Mouse (Mus musculus) urinary bladder, adult 2 months (tissue): ENCODE data around the gene Specc1l. TPM values are rescaled to one million over a fixed set of nuclear protein-coding genes. Genes with fewer than 3 reads are reported as not detected.
"Not testable (repeated sequence)": the region's sequence is repeated elsewhere in the genome, so short reads cannot be mapped to it uniquely, and the experiment has no call there.

Experiments used
- DNase-seq: peaks from one replicate; pipeline ENCODE4 v3.0.0; 2022; ENCODE audit warnings: low spot score
- polyA plus RNA-seq: library from polyadenylated mRNA; depleted of rRNA; stranded (reverse); fragments of >200 nt; gene quantifications from 2 replicates; pipeline ENCODE4 v1.2.3, GENCODE M21; 2012

Specc1l gene
- polyA plus RNA-seq, 1 experiment: 23.5 TPM

DNA sequence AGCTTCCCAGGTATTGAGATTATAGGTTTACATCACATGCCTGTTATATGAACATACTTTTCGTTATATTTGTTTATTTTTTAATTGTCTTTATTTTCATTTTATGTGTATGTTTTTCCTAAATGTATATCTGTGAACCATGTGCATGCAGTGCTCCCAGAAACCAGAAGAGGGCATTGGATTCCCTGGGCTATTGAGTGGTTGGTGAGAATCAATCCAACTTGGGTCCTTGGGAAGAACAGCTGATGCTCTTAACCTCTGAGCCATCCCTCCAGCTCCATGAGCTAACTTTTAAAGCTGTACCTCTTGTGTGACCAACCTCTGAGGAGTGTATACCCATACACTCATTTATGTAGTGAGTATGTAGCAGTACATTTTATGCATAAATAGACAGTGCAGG is 65.6 kb downstream of the Specc1l start:
- no peak for DNase-seq

DNA sequence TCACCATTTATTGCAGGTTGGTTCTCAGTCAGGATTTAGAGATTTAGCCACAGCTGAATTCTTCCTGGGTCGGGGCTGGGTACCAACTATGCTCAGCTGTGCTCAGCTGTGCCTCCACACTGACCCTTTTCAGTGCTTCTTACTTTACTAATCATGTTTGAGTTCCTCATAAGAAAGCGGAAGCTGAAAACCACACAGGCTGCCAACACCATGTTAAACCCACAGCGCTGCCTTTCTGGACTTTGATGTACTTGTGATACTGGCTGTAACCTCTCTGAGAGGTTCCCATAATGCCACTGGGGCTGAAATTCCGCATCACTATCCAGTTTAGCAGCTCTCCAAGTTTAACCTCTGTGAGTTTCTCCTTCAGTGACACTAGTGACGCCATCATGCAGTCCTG is 70.8 kb downstream of the Specc1l start:
- DNase-seq: no peak

DNA sequence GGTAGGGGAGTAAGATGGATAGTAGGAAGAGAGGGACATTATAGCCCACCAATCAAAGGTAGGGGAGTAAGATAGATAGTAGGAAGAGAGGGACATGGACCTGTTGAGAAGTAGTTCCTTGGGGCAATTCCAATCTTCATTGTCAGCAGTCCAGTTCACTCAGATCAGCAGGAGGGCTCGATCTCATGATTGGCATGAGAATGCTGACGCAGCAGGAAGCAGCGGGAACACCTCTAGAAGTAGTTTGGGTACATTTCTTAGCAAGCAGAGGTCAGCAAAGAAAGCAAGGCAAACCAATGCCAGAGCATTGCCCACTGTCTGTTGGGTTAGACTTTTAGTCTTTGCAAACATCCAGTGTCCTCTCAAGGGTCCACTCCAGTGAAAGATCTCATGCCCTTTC is 71.9 kb downstream of the Specc1l start:
- no peak for DNase-seq

DNA sequence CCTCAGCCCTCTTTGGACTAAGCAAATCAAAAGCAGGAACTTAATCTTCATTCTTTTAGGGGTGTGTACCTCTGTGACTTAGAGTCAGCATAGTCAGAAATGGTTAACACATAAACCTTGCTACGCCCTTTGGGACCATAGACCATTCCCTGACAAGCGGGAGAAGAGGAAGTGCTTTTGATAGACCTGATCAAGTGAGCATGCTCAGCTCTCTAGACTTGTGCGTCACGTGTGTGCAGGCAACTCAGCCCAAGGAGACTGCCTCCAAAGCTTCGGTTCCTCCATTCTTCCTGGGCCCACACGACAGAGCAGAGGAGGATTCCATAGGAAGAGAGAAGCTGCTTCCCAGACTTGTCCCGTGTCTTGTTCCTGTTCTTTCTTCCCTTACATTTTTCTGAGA is 76.7 kb downstream of the Specc1l start:
- DNase-seq: no peak

DNA sequence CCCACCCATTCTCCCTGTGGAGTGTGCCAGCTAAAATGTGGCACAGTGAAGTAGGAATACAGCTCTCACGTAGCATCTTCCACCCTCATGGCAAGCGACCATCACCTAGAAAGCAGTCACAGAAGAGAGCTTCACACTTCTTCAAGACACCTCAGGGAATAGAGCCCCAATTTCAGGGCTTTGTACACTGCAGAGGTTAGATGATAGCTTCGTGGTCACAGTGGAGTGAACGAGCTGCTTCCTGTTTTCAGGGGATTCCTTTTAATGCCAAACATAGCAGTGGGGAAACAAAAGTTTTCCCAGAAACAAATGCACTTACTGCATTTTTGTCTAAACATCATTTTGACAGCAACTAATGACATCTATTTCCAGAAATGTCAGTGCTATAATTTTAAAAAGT is 77.5 kb downstream of the Specc1l start:
- no peak for DNase-seq

DNA sequence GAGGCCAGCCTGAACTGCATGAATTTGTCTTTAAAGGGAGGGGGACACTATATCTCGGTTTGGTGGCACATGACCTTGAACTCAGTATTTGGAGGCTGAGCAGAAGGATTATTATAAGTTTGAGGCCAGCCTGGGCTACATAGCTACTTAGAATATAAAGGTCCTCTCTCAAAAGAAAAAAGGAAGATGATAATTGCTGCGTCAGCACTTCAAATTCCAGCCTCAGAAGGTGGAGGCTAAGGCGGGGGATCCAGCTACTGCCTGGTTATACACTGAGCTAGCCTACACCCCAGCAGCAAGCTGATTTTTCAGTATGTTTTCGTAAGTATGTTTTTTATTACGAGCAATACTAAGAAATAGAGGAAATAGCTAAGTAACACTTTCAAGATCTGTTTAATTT is 78.8 kb downstream of the Specc1l start:
- no peak for DNase-seq

DNA sequence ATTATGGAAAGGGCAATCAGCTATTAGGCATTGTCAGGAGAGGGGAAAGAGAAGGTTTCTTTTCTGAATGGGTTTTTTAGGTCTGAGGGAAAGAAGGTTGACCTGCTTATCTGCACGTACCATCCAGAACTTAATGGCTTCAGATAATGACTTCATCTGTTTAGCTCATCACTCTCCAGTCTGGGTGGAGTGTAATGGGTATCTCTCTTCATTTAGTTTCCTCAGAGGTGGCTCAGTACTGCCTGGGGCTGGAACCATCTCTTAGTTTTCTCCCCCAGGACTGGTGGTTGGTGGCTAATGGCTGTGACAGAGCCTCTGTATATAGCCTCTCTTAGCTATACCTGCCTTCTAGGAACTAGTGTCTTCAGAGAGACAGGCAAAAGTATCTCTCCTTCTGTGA is 79.5 kb downstream of the Specc1l start:
- DNase-seq: no peak

DNA sequence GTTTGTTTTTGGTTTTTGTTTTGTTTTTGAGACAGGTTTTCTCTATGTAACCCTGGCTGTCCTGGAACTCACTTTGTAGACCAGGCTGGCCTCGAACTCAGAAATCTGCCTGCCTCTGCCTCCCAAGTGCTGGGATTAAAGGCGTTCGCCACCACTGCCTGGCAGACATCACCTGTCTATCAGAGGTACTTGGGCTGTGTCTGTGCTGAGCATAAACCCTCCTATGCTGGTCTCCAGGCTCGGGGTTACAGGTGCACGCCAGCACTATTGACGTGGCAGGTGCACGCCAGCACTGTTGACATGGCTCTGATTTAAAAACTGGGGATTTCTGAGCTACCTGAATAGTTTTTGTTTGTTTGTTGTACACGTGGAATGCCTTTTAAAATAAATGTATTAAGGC is 80.3 kb downstream of the Specc1l start:
- not testable (repeated sequence) for DNase-seq

DNA sequence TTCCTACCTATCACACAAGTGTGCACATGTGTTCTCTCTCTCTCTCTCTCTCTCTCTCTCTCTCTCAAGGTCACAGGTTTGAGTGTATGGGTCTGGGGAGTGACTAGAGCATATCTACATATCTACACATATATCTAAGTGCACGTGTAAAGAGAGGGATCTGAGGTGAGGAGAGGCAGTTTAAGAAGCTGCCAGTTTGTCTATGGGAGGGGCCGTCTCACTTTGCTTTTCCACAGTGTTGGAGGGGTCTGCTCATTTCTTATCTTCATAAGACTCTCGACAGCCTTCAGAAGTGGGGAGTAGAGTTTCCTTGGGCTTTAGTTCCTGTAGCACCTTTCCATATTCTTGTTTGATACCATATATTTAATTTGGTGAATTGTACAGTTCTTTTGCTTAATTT is 81.4 kb downstream of the Specc1l start:
- no peak for DNase-seq

DNA sequence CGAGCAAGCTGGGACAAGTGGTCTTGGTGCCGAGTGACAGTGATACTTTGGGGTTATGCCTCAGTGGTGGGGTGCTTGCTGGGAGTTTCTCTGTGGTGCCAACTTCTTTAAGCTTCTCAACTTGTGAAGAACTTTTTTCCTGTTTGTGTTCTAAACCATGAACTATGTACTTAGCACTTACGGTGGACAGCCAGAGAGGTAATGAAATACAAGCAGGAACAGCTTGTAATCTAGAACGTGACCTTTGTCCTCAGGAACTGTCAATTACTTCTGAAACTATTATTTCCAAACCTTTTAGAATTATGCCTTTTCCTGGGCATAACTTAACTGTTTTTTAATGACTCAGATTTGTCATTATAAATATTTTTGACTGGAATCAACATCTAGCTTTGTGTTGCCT is 82.5 kb downstream of the Specc1l start:
- DNase-seq: no peak

DNA sequence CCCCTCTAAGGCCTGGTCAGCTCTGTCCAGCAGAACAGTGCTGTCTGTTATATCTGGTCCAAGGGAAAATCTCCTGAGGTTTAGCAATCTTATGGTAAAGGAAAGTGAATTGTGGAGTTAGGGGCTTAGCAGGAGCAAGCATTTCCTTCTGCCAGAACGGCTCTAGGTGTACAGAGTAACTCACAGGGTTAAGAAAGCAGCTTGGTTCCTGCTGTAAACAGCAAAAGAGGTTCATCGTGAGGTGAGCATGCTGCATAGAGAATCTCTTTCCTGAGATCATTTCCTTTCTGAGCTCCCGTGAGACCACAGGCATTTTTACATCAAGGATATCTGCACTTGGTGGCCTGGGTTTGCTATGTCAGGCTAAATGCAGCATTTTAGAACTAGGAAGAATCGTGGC is 83.1 kb downstream of the Specc1l start:
- no peak for DNase-seq

DNA sequence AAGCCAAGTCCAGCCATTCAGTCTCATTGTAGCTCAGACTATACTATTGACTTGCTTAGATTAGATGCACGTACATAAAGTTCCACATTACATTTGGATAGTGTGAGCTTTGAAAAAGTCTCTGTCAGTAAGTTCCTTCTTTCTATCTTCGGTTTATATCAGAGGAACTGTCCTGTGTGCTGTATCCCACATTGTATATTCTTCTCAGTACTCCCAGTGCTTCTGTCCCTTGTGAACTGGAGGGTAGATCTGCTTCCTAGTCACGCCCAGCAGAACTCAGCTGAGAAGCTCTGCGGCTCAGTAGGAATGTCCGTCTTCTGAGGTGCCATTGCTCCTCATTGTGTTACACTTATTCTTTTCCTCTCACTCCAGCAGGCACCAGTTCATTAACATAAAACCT is 86.7 kb downstream of the Specc1l start:
- DNase-seq: no peak

DNA sequence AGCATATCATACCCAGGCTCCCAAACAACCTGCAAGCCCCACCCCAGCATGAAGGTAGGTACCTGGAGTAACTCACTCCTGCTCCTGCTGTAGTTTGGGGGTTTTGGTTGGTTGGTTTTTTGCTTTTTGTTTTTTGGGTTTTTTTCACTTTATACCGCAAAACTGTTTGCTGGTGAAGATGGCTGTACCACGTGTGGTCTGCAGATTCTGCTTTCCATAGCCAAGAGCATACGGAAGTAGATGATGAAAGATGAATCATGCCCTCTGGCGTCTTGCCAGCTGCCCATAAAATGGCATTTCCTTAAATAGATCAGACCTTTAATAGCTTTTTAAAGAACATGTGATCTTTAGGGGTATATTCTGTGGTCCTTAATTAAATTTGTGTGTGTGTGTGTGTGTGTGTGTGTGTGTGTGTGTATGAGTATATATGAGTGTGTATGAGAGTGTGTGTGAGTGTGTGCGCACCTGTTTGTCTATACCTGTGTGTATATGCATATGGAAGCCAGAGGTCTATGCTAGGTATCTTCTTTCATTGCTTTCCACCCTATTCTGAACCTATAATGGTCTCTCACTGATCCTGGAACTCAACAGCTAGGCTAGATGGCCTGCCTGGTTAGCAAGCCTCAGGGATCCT is 88.0 kb downstream of the Specc1l start:
- DNase-seq: peak; percentile 54

DNA sequence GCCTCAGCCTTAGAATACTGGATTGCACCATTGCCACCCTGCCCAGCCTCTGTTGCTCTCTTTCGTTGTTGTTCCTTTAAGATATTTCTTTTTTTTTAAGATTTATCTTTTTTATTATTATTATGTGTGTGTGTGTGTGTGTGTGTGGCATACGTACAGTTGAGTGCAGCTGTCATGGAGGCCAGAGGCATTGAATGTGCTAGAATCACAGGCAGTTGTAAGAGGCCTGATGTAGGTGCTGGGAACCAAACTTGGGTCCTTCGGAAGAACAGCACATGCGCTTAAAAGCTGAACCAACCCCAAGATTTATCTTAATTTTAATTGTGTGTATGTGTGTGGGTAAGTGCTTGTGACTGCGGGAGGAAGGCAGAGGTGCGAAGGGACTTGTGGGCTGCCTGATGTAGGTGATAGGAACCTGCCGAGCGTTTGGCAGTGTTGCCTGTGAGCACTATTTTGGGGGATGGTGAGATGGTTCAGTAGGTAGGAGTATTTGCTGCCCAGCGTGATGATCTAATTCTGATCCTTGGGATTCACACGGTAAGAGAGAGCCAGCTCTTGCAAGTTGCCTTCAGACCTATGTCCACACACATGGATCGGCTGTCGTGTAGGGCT is 89.4 kb downstream of the Specc1l start:
- DNase-seq: peak; percentile 12

DNA sequence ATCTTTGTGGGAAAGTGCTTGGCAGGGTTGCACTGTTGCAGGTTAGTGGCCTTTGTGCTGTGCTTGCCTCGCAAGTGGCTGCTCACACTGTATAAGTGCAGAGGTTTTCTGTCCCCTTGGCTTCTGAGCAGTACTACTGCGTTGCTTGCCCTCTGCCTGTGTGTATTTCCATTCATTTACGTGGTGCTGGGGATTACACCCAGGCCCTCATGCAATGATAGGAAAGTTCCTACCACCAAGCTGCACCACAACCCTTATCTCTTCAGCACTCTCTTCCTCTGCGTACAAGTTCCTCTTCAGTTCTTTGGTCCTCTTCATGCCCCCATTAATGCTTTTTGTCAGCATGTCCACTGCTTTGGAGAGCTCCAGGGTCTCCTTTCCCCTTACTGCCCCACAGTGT is 90.1 kb downstream of the Specc1l start:
- peak; percentile 11 for DNase-seq

DNA sequence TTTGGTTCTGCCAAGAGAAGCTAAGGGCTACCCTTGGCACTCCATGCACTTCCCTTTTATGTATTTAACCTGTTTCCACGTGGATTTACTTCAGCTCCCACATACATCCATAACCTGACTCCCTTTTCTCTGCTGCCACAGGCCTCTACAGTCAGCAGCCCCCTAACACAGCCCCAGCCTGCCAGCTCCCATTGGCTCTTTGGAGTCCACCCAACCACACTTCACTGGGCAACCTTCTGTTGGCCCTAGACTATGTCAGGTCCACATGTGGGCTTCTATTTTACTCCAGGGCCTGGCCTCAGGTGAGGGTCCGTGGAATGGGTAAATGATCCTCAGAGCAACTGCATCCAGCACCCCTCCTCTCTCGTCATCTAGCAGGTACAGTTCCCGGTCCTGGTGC is 90.7 kb downstream of the Specc1l start:
- no peak for DNase-seq

DNA sequence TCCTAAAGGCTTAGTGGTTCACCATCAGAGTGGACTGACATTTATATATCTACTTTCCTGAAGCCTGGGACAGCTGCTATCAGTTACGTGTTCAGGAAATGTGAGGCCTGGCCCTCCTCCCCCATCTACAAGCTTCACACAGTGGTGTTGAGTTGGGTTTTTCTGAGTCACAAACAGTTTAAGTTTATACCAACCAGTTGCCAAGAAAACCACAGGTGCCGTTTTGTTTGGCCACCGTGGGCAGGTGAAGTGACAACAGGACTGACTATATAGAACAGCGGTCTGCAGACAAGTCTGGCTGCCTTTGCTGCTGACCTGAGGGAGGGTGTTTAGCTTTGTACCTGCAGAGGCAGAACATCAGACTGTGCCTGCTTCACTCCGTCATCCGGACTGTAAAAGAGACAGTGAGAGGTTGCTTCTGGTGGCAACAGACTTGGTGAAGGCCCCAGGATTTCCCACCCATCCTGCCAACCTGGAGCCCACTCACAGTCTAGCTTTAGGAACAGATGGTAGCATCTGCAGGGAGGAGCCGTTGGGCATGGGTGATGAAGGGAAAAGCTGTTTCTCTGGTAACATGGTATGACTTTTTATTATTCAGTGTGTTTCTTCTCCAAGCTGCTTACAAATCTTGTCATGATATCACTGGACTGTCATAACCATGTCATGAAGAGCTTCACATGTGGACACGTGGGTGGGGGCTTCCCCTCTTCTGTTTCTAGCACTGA is 91.6 kb downstream of the Specc1l start:
- no peak for DNase-seq

DNA sequence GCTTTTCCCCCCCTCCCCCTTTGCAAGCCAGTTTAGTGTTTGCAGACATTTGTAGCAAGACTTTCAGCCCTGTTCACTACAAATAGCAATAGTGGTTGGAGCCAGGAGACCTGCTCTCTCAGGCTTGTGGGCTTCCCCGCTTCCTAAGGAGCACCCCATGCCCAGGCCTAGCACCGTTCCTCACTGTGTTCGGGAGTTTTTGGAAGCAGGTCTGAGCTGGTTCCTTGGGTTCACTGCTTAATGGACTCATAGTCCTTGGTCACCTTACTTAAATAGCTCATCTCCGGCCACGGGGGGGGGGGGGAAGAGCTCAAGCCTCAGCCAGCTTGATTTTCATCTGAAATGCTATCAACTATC is 92.2 kb downstream of the Specc1l start:
- DNase-seq: no peak

DNA sequence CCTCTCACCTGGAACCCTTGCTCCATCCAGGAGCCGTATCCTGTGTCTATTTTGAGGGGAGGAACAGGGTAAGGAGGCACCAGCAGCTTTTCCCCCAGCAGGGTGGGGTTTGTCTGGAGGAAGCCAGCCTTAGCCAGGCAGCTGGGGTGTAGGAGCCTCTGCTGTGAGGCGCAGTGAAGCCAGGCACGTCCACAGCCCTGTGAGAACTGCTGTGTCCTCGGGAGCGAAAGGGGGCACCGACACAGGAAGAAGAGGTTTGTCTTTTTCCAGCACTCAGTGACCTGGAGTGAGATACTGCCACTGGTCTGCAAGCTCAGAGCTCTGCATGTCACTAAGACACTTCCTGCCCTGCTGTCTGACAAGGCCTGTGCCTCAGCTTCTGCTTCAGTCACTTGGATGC is 92.5 kb downstream of the Specc1l start:
- no peak for DNase-seq

DNA sequence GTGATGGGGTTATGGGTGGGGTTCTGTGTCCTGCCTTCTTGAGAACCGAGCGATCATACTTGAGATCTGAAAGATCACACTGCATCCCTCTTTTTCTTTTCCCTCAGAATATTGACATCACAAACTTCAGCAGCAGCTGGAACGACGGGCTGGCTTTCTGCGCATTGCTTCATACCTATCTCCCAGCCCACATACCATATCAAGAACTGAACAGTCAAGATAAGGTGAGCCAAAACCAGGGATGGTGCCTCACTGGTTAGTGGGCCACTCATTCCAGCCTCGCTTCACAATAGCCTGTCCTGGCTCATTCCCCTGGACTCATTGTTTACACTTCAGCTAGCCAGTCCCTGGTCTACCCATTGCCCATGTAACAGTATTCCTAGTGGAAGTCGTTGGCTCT is 95.3 kb downstream of the Specc1l start:
- no peak for DNase-seq

DNA sequence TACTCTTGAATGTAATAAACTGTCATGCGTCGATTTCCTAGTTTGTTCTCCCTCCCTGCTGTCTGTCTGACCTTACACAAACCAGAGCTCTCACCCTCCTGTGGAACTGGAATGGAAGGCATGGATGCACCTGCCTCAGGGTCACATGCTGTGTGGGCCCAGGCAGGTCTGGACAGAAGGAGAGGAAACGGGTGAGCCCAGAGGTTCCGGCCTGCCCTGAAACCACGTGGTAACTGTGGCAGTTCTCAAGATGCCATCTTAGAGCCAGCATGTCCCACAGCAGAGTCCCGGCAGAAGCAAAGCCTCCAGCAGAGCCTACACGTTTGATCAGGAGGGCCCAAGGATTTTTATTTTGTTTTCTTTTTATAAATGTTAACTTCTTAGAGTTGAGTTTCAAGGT is 100.5 kb downstream of the Specc1l start:
- DNase-seq: no peak

DNA sequence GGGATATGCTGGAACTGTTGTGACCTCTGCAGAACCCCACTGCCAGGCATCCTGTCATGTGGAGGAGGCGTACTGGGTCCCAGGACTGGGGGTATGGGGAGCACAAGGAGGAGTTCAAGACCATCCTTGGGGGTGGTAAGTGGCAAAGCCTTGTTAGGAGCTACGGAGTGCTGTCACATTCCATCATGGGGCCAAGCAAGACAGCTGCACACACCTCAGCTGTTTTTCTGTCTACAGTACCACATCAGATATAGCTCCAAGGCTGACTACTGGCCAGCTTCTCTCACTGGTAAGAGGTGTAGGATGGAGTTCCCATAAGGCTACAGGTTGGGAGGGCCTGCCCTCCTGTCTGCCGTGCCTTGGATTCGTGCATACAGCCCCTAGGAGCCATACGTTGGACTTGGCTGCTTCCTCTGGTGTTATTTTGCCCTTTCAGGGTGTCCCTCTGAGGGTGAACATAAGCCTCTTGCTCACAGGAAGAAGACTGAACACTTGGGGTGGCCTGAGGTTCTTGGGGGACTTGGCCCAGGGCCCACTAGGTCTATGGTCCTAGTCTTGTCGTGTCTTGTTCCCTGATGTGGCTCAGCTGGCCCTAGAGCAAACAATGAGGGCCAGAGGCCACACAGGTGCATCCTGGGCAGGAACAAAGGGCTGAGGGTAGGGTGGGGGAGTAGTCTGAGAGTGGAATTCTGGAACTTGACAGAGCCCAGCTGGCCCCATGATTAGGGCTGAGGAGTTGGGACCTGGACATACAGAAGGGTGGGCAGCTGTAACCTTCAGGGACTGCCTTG is 102.5 kb downstream of the Specc1l start:
- no peak for DNase-seq

DNA sequence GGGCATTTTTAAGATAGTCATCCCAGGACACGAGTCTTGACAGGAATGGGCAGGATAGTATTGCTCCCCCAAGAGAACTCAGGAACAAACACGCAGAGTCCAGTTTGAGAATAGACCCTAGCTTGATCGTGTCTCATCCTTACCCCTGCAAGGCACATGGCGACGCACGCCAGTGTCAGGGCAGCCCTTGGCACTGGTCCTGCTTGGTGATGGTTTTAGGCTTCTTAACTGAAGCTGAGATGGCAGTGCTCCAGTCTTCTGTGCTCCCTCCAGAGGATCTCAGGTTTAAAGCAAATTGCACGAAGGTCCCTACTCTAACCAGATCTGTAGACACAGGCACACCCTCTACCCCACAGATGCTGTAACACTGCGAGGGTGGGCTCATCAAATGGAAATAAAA is 103.9 kb downstream of the Specc1l start:
- no peak for DNase-seq
